Mouse (Mus musculus) neural tube, embryonic 11.5 days (tissue): ENCODE measurements at regions not wholly inside any gene's neighbourhood (a gene's known extent, or its start where the extent isn't known, plus 50 kb on each side); places are given as distances from the start of the nearest gene placed in this dataset.

Experiments
- ATAC-seq: fragments of 200-750 bp; cut with Nextera tagmentation; 2 replicates; pipeline ENCODE4 v1.8.0; 2017; ENCODE audit warnings: moderate number of reproducible peaks, mild to moderate bottlenecking, moderate TSS enrichment, moderate library complexity; ENCODE audit not compliant: insufficient read depth, low FRiP score, low TSS enrichment
- DNase-seq: peaks from one replicate; pipeline ENCODE4 v3.0.0-alpha.2; 2015; ENCODE audit warnings: low spot score
- H3K27ac ChIP-seq: fragments of 300-500 bp; sonication (generic); 2 replicates; pipeline ENCODE4 v1.5.1; 2014; ENCODE audit warnings: low read depth, mild to moderate bottlenecking, low read length
- H3K27me3 ChIP-seq: fragments of 300-500 bp; sonication (generic); 2 replicates; pipeline ENCODE4 v1.6.1; 2014; ENCODE audit warnings: mild to moderate bottlenecking, low read length, mixed read lengths; ENCODE audit not compliant: control insufficient read depth, insufficient read depth
- H3K36me3 ChIP-seq: fragments of 300-500 bp; sonication (generic); 2 replicates; pipeline ENCODE4 v1.6.1; 2014; ENCODE audit warnings: mild to moderate bottlenecking, low read length, moderate library complexity, mixed read lengths; ENCODE audit not compliant: control insufficient read depth, insufficient read depth
- H3K4me1 ChIP-seq: fragments of 300-500 bp; sonication (generic); 2 replicates; pipeline ENCODE4 v1.6.1; 2014; ENCODE audit warnings: low read length, mixed read lengths; ENCODE audit not compliant: control insufficient read depth, insufficient read depth
- H3K4me2 ChIP-seq: fragments of 300-500 bp; sonication (generic); 2 replicates; pipeline ENCODE4 v1.6.1; 2014; ENCODE audit warnings: low read depth, mild to moderate bottlenecking, moderate library complexity
- H3K4me3 ChIP-seq: fragments of 300-500 bp; sonication (generic); 2 replicates; pipeline ENCODE4 v1.5.1; 2014; ENCODE audit warnings: low read depth, low read length
- H3K9ac ChIP-seq: fragments of 300-500 bp; sonication (generic); 2 replicates; pipeline ENCODE4 v1.6.1; 2014; ENCODE audit warnings: mild to moderate bottlenecking, low read length
- H3K9me3 ChIP-seq: fragments of 300-500 bp; sonication (generic); 2 replicates; pipeline ENCODE4 v1.6.1; 2016; ENCODE audit warnings: low read length; ENCODE audit not compliant: control insufficient read depth
- WGBS: fragments of 180-500 bp; shearing (Covaris S2); extraction: QIAGEN DNeasy Blood & Tissue Kit; methylation state at CpG from one replicate; pipeline ENCODE4 v1.1.7; 2014; 5-methylcytosine and 5-hydroxymethylcytosine counted together

DNA sequence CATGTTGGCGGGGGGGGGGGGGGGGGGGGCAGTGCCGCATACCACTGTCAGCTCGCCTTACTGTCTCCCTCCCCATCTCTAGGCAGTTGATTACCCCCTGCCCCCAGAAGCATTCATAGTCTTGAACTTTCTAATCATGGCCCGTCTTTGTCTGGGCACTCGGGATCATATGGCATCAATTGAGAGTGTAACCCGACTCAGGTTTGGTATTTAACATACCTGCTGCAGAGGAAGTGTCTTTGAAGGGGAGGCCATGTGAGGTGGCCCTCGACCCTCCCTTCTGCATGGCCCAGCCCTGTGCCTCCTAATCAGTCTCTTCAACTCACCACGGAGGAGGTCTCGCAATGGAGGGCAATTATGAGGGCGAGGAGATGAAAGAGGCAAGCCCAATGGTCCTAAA is 286.5 kb downstream of the Mycn start:
- no peak overlapping the region for H3K4me2 ChIP-seq
- 0 out of 2 replicates have a peak, but pooled peaks cover 2% of the 10 kb centered on the region for H3K4me1 ChIP-seq
- no peak overlapping the region for H3K27ac ChIP-seq
- H3K27me3 ChIP-seq = no peaks in the 10 kb centered on the region
- no peak for DNase-seq
- no peak overlapping the region for H3K9ac ChIP-seq
- no peaks in the 10 kb centered on the region for H3K9me3 ChIP-seq
- 59% methylated on average over 9 of the region's 10 CpGs for WGBS
- H3K36me3 ChIP-seq = no peaks in the 10 kb centered on the region
- ATAC-seq = no peak
- H3K4me3 ChIP-seq = no peak overlapping the region

- Histone ChIP-seq H3K9ac (no peak overlapping the region), H3K4me3 (no peak overlapping the region), H3K27ac (no peak overlapping the region), H3K36me3 (no peaks in the 10 kb centered on the region), H3K9me3 (no peaks in the 10 kb centered on the region), H3K4me1 (0 out of 2 replicates have a peak, but pooled peaks cover 2% of the 10 kb centered on the region), H3K4me2 (no peak overlapping the region), H3K27me3 (no peaks in the 10 kb centered on the region)
- DNase-seq = peak; percentile 28
- no peak for ATAC-seq
- WGBS = 45% methylated on average over 7 of the region's 7 CpGs
Observed at GRCm38 (mm10) chr12:12652361-12652760, 289.4 kb downstream of the Mycn start.

DNA sequence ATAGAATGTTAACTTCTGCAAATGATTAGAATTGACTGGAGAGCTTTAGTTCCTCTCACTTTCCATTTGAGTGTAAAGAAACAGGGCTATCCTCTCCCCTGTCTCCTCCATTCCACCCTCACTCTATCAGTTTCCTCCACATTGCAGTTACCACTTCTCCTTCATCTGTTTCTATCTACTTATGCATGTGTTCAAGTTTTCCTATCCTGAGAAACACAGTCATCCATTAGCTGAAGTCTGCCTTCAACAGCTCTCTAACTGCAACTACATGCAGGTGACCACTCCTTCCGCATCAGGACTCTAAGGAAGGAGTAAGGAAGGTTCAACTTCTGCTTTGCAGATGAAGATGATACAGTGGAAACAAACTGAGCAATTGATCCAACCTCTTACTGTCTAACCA is 291.4 kb downstream of the Mycn start:
- ATAC-seq (no peak), DNase-seq (no peak)
- Histone ChIP-seq H3K27ac (no peak overlapping the region), H3K4me1 (0 out of 2 replicates have a peak, but pooled peaks cover 2% of the 10 kb centered on the region), H3K9me3 (no peaks in the 10 kb centered on the region), H3K27me3 (no peaks in the 10 kb centered on the region), H3K4me2 (no peak overlapping the region), H3K4me3 (no peak overlapping the region), H3K9ac (no peak overlapping the region), H3K36me3 (no peaks in the 10 kb centered on the region)
- 96% methylated on average over 1 of the region's 1 CpGs for WGBS

GRCm38 (mm10) chr12:12647467-12647866 is 294.2 kb downstream of the Mycn start:
- DNase-seq (no peak), ATAC-seq (no peak)
- Histone ChIP-seq H3K9me3 (no peaks in the 10 kb centered on the region), H3K4me1 (0 out of 2 replicates have a peak, but pooled peaks cover under 1% of the 10 kb centered on the region), H3K4me2 (no peak overlapping the region), H3K27ac (no peak overlapping the region), H3K27me3 (no peaks in the 10 kb centered on the region), H3K4me3 (no peak overlapping the region), H3K9ac (no peak overlapping the region), H3K36me3 (no peaks in the 10 kb centered on the region)
- 91% methylated on average over 6 of the region's 6 CpGs for WGBS

- DNase-seq (no peak), ATAC-seq (no peak)
- Histone ChIP-seq H3K9me3 (no peaks in the 10 kb centered on the region), H3K9ac (no peak overlapping the region), H3K4me1 (no peaks in the 10 kb centered on the region), H3K4me2 (no peak overlapping the region), H3K27ac (no peak overlapping the region), H3K27me3 (no peaks in the 10 kb centered on the region), H3K4me3 (no peak overlapping the region), H3K36me3 (no peaks in the 10 kb centered on the region)
- 92% methylated on average over 4 of the region's 4 CpGs for WGBS
Observed at GRCm38 (mm10) chr12:12645183-12645582, 296.5 kb downstream of the Mycn start.

GRCm38 (mm10) chr12:12643247-12643963 is 298.3 kb downstream of the Mycn start:
- ATAC-seq (no peak), DNase-seq (no peak)
- 81% methylated on average over 11 of the region's 11 CpGs for WGBS
- H3K4me2 ChIP-seq = no peak overlapping the region
- no peaks in the 10 kb centered on the region for H3K9me3 ChIP-seq
- no peak overlapping the region for H3K4me3 ChIP-seq
- no peaks in the 10 kb centered on the region for H3K36me3 ChIP-seq
- H3K4me1 ChIP-seq = no peaks in the 10 kb centered on the region
- H3K9ac ChIP-seq = no peak overlapping the region
- no peaks in the 10 kb centered on the region for H3K27me3 ChIP-seq
- H3K27ac ChIP-seq = no peak overlapping the region

GRCm38 (mm10) chr12:12635308-12635707 is 306.4 kb downstream of the Mycn start:
- DNase-seq (no peak), ATAC-seq (no peak)
- Histone ChIP-seq H3K36me3 (no peaks in the 10 kb centered on the region), H3K4me1 (no peaks in the 10 kb centered on the region), H3K27ac (no peak overlapping the region), H3K9me3 (no peaks in the 10 kb centered on the region), H3K4me2 (no peak overlapping the region), H3K9ac (no peak overlapping the region), H3K4me3 (no peak overlapping the region), H3K27me3 (no peaks in the 10 kb centered on the region)
- 69% methylated on average over 3 of the region's 3 CpGs for WGBS

- 84% methylated on average over 4 of the region's 4 CpGs for WGBS
- no peak overlapping the region for H3K27ac ChIP-seq
- no peak for ATAC-seq
Observed at GRCm38 (mm10) chr12:12627597-12627996, 314.1 kb downstream of the Mycn start.

DNA sequence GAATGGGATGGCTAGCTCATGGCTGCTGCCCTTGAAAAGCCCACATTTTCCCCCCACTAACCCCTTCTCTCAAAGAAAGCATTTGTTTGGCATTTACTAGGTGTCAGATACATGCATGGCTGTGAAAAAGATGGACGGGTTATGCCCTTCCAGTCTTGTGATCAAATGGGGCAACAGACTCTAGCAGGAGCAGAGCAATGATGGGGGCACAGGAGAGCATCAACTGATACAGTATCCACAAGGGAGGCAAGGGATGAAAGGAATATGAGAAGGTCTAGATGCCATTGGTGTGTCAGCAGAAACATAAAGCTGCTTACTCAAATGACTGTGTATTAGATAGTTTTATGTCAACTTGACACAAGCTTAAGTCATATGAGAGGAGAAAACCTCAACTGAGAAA is 315.9 kb downstream of the Mycn start:
- Histone ChIP-seq H3K4me3 (no peak overlapping the region), H3K27ac (no peak overlapping the region)

More at GRCm38 (mm10) chr12:12627597-12627996, 314.1 kb downstream of the Mycn start:
- no peaks in the 10 kb centered on the region for H3K36me3 ChIP-seq
- no peak for DNase-seq
- no peak overlapping the region for H3K4me3 ChIP-seq
- no peaks in the 10 kb centered on the region for H3K9me3 ChIP-seq
- peaks cover 11% of the 10 kb centered on the region for H3K4me1 ChIP-seq
- H3K27me3 ChIP-seq = no peaks in the 10 kb centered on the region
- no peak overlapping the region for H3K4me2 ChIP-seq
- H3K9ac ChIP-seq = no peak overlapping the region

More for the DNA sequence above, 315.9 kb downstream of the Mycn start:
- ATAC-seq = no peak
- H3K9me3 ChIP-seq = no peaks in the 10 kb centered on the region
- 77% methylated on average over 1 of the region's 1 CpGs for WGBS
- H3K4me1 ChIP-seq = peaks cover 11% of the 10 kb centered on the region
- no peak overlapping the region for H3K9ac ChIP-seq
- H3K27me3 ChIP-seq = no peaks in the 10 kb centered on the region
- H3K36me3 ChIP-seq = no peaks in the 10 kb centered on the region
- DNase-seq = no peak
- no peak overlapping the region for H3K4me2 ChIP-seq
